Mouse (Mus musculus) midbrain, postnatal 0 days (tissue): ENCODE data around the gene Car4. TPM values are rescaled to one million over a fixed set of nuclear protein-coding genes. Genes with fewer than 3 reads are reported as not detected.

ENCODE experiments used
- ATAC-seq: fragments of 200-750 bp; cut with Nextera tagmentation; 2 replicates; pipeline ENCODE4 v1.8.0; 2017; ENCODE audit warnings: moderate number of reproducible peaks, mild to moderate bottlenecking, moderate TSS enrichment, moderate library complexity; ENCODE audit not compliant: low FRiP score
- DNase-seq: peaks from one replicate; pipeline ENCODE4 v3.0.0-alpha.2; 2015; ENCODE audit warnings: low spot score
- H3K27ac ChIP-seq: fragments of 300-500 bp; sonication (generic); 2 replicates; pipeline ENCODE4 v1.5.1; 2014; ENCODE audit warnings: low read depth, mild to moderate bottlenecking, low read length, mixed read lengths
- H3K27me3 ChIP-seq: fragments of 300-500 bp; sonication (generic); 2 replicates; pipeline ENCODE4 v1.6.1; 2014; ENCODE audit warnings: low read length, control low read depth, mixed read lengths; ENCODE audit not compliant: insufficient read depth
- H3K36me3 ChIP-seq: fragments of 300-500 bp; sonication (generic); 2 replicates; pipeline ENCODE4 v1.6.1; 2014; ENCODE audit warnings: low read length, control low read depth, mixed read lengths; ENCODE audit not compliant: insufficient read depth
- H3K4me1 ChIP-seq: fragments of 300-500 bp; sonication (generic); 2 replicates; pipeline ENCODE4 v1.6.1; 2014; ENCODE audit warnings: mild to moderate bottlenecking, control low read depth, antibody characterized with exemption, low read length, mixed read lengths; ENCODE audit not compliant: insufficient read depth
- H3K4me2 ChIP-seq: fragments of 300-500 bp; sonication (generic); 2 replicates; pipeline ENCODE4 v1.6.1; 2014; ENCODE audit warnings: low read depth, mild to moderate bottlenecking, low read length, mixed read lengths; ENCODE audit not compliant: poor library complexity, severe bottlenecking
- H3K4me3 ChIP-seq: fragments of 300-500 bp; sonication (generic); 2 replicates; pipeline ENCODE4 v1.5.1; 2014; ENCODE audit warnings: low read depth, mild to moderate bottlenecking, low read length, moderate library complexity
- H3K9ac ChIP-seq: fragments of 300-500 bp; sonication (generic); replicated peaks from 2 replicates; pipeline ENCODE4 v1.6.1; 2014; ENCODE audit warnings: mild to moderate bottlenecking, low read length, moderate library complexity, mixed read lengths; ENCODE audit not compliant: poor library complexity, severe bottlenecking
- H3K9me3 ChIP-seq: fragments of 300-500 bp; sonication (generic); 2 replicates; pipeline ENCODE4 v1.6.1; 2016; ENCODE audit warnings: low read length, control low read depth
- CTCF ChIP-seq: IDR thresholded peaks from 2 replicates; pipeline ENCODE4 v1.5.1; 2016; ENCODE audit warnings: antibody characterized with exemption, mild to moderate bottlenecking
- polyA plus RNA-seq: library from polyadenylated mRNA; unstranded; fragments of >200 nt; fragmentation: Nextera tagmentation; extraction: Ambion mirVana; gene quantifications from 2 replicates; pipeline ENCODE4 v1.2.1, GENCODE M21; 2015
- total RNA-seq: library from RNA; depleted of rRNA; stranded (reverse); fragments of >200 nt; gene quantifications from 2 replicates; pipeline ENCODE4 v1.2.3, GENCODE M21; 2014; rRNA removed

The Car4 gene
- total and polyA plus RNA-seq, 2 experiments from 2014 or later: 1.5 to 9.0 TPM

GRCm38 (mm10) chr11:85013121-85013520, 55.5 kb downstream of the Car4 start:
- H3K27me3 ChIP-seq: no peaks in the 10 kb centered on the region
- H3K4me3 ChIP-seq: no peak overlapping the region
- H3K4me2 ChIP-seq: no peak overlapping the region
- no peak overlapping the region for H3K9ac ChIP-seq
- H3K4me1 ChIP-seq: no peaks in the 10 kb centered on the region
- peak; percentile 49 for TF ChIP-seq CTCF
- no peak overlapping the region for H3K27ac ChIP-seq
- DNase-seq (peak; percentile 9), ATAC-seq (no peak)
- peaks cover 13% of the 10 kb centered on the region for H3K36me3 ChIP-seq
- no peaks in the 10 kb centered on the region for H3K9me3 ChIP-seq

Other genes starting within 250 kb of the Car4 start
- gene Mrm1, start 138.3 kb upstream of the Car4 start, total RNA-seq: 14.2 and 15.5 TPM in 2 replicates
- 13.1 and 16.9 TPM in 2 replicates for gene Mrm1, start 138.3 kb upstream of the Car4 start, polyA plus RNA-seq
- 7.6 and 10.1 TPM in 2 replicates for gene Dhrs11, start 128.8 kb upstream of the Car4 start, total RNA-seq
- gene Dhrs11, start 128.8 kb upstream of the Car4 start, polyA plus RNA-seq: 9.1 and 12.3 TPM in 2 replicates
- gene Ggnbp2, start 87.0 kb upstream of the Car4 start, total RNA-seq: 39.2 and 52.1 TPM in 2 replicates
- gene Ggnbp2, start 87.0 kb upstream of the Car4 start, polyA plus RNA-seq: 62.9 and 65.8 TPM in 2 replicates
- 9.4 and 13.6 TPM in 2 replicates for gene Myo19, start 77.6 kb upstream of the Car4 start, total RNA-seq
- gene Myo19, start 77.6 kb upstream of the Car4 start, polyA plus RNA-seq: 4.4 and 4.7 TPM in 2 replicates
- gene Pigw, start 77.5 kb upstream of the Car4 start, total RNA-seq: 1.9 and 3.7 TPM in 2 replicates
- gene Pigw, start 77.5 kb upstream of the Car4 start, polyA plus RNA-seq: 1.6 and 1.7 TPM in 2 replicates
- 30.0 and 36.0 TPM in 2 replicates for gene Znhit3, start 41.4 kb upstream of the Car4 start, total RNA-seq
- gene Znhit3, start 41.4 kb upstream of the Car4 start, polyA plus RNA-seq: 79.7 and 86.3 TPM in 2 replicates
- 57.3 and 61.7 TPM in 2 replicates for gene Usp32, start 182.4 kb downstream of the Car4 start, total RNA-seq
- gene Usp32, start 182.4 kb downstream of the Car4 start, polyA plus RNA-seq: 9.5 and 12.0 TPM in 2 replicates
- not detected in 2 replicates for gene 1700125H20Rik, start 212.6 kb downstream of the Car4 start, total RNA-seq
- 2.1 and 2.8 TPM in 2 replicates for gene 1700125H20Rik, start 212.6 kb downstream of the Car4 start, polyA plus RNA-seq